Mouse (Mus musculus) kidney, postnatal 10 days (tissue): Measurements from ENCODE around the gene Gm45844.
"Not testable (repeated sequence)": the region's sequence is repeated elsewhere in the genome, so short reads cannot be mapped to it uniquely, and the experiment has no call there.

Experiments used
- DNase-seq: peaks from one replicate; pipeline ENCODE4 v3.0.0; 2021; ENCODE audit warnings: mixed read lengths

The Gm45844 gene

DNA sequence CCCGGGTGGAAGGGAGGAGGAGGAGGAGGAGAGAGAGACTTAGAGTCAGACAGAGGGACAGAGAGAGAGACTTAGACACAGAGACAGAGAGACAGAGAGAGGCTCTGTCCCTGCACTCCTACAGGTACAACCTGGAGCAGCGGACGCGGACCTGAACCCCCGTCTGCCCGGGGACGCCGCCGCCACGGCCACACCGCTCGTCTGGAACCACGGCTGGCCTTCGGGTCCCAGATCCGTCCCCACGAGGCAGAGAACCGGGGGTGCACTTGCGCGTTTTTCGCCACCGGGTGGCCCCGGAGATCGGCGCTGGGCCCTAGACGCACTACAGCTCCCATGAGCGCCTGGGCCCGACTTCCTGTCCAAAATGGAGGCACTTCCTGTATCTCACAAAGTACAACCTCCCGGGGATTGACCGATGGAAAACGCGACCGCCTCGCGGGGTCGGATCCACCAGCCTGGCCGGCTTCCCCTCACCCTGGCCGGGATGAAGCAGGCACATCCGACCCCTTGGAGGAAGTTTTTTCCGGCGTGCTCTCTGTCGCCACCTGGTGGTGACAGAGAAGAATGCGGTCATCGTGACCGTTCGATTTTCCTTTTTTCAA, at the start of gene Gm45844:
Gene Gm45844 (minus strand): TSS at position 324 of the 602 bp plus-strand sequence.
- DNase-seq, result peak; percentile 90

GRCm38 (mm10) chr7:7295595-7295994, 17.5 kb upstream of the Gm45844 start:
- peak; percentile 54 for DNase-seq

DNA sequence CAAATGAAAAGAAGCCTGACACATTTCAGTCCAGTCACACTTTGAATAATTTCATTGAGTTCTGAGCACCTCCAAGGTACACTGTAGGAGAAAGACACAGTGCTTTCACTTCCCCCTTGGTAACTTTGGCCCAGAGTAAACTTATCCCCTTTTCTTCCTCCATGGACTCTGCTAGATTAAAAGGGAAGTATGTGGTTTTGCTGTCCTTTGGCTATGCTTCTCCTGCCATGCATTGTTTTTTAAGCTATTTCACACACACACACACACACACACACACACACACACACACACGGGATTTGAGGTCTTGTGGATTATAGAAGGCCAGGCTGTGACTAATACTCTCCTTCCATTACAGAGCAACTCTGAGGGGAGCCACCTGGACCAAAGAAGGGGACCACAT, 3.3 kb upstream of the Gm45844 start:
- DNase-seq, result no peak

DNA sequence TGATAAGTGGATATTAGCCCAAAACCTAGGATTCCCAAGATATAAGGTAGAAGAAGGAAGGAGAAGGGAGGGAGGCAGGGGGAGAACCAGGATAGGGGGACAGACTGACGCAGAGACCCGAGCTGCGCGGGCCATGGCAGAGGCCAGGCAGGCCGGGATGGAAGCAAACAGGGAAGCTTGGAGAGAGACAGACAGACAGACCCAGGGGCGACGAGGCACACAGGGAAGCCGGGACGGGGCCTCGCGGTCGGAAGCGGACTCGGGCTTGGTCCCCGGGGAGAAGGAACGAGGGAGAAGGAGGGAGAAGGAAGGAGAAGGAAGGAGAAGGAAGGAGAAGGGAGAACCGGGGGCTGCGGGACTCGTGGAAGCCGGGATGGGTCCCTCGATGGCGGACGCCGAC, 533 bp downstream of the Gm45844 start:
- peak; percentile 50 for DNase-seq

DNA sequence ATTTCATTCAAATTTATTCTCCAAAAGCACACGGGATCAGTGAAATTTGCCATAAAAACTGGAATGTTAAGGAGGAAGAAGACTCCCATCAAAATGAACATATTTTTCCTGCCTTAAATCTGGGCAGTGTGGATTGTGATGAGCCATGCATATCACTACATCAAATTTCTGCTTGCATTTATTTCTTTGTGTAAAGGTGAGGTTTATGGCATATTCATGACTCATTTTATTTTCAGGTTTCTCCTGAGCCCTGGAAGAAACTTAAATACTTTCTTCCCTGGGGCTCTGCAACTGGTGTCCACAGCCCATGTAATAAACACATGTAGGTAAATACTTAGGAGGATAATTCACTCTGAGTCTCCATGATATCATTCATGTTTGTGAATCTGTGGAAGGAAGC, 30.9 kb downstream of the Gm45844 start, which contains the start of gene Vmn2r29:
Gene Vmn2r29 (minus strand): TSS at position 101 of the 400 bp plus-strand sequence.
- not testable (repeated sequence) for DNase-seq

GRCm38 (mm10) chr7:7209313-7210151, 68.6 kb downstream of the Gm45844 start, which contains the start of gene Zfp772:
Zfp772 (minus strand) TSS chr7:7209998.
- DNase-seq, result peak; percentile 49

DNA sequence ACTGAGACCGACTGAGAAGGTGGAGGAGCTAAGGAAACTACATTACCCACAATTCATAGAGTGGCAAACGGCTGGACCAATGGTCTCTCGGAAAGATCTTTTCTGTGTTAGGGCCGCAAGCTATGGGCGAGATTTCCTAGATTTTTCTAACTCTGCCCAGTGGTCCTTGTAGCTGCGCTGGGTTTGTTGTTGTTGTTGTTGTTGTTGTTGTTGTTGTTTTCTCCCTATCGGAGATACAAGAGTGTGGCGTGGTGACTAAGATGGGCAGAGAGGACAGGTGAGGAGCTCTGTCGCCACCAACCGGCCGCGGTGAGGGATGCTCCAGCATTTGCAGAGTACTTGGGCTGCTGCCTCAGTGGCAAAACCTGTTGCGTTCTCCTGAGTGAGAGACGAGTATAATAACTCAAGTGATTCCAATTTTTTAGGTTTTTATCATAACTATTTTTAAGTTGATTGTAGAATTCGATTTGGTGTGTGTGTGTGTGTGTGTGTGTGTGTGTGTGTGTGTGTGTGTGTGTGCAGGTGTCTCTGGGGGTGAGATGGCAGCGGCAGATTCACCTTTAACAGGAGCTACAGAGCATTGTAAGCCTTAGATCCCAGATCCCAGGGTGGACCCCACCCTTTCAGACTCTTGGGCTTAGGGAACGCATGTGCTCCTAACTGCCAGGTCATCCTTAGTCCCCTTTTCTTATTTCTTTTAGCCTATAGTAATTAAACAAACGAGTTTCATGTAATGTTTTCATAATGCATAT, 89.7 kb downstream of the Gm45844 start:
- peak; percentile 80 for DNase-seq

GRCm38 (mm10) chr7:7187417-7188190, 90.5 kb downstream of the Gm45844 start:
- DNase-seq, result no peak

DNA sequence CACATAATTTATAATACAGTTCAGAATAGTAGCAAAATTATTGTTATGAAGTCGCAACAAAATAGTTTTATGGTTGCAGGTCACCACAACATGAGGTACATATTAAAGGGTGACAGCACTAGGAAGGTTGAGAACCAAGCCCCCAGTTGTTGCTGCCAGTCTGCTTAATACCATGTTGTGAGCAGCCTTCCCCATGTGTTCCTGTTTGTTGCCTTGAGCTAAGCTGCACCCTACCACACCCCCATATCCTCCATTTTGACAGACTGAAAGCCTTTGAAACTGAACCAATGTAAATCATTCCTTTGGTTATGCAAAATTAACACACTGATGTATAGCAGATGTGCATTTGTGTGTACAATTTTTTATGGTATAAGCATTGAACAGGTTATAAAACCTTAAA, 92.2 kb downstream of the Gm45844 start:
- no peak for DNase-seq

GRCm38 (mm10) chr7:7171227-7172147, 106.6 kb downstream of the Gm45844 start, which contains the start of gene Zfp418:
Zfp418 (plus strand) TSS chr7:7171330.
- peak; percentile 71 for DNase-seq
